8 mouse cellular contexts compared by ENCODE assay signal in genomic region chr10:4387701-4388383, GRCm38 (mm10). TPM values are rescaled to one million over a fixed set of nuclear protein-coding genes. Genes with fewer than 3 reads are reported as not detected.
A peak's percentile ranks its signal among the peaks of the same experiment; 100 is the strongest.
DNase-seq lines count a peak whose midpoint lies in the region; ATAC-seq and TF ChIP-seq lines count a peak whose summit lies in the region.

Zbtb2 (minus strand) TSS chr10:4388108.

- peak; percentile 41 to 65 for DNase-seq in left cerebral cortex, adult 18-20 months (ENCODE audit: low spot score in 2 of 2)
- no peak for DNase-seq in left cerebral cortex, adult 11 months (ENCODE audit: low spot score)
- peak; percentile 70 for DNase-seq in embryo, embryonic 9.5 days (ENCODE audit: extremely low spot score)
- peak; percentile 97 for DNase-seq in heart, adult 11 months
- DNase-seq in kidney, adult 11 months, result peak; percentile 72
- DNase-seq in limb, embryonic 14.5 days (ENCODE audit: low spot score), result peak; percentile 67
- DNase-seq in spleen, adult 18-20 months, result peak; percentile 57 to 62

- no peaks in the 10 kb centered on the region for H3K9me3 ChIP-seq in limb, embryonic 14.5 days (ENCODE audit: control insufficient read depth, low read length)
- no peaks in the 10 kb centered on the region for H3K9me3 ChIP-seq in midbrain, embryonic 15.5 days

- peaks cover 3% of the 10 kb centered on the region for H3K36me3 ChIP-seq in limb, embryonic 14.5 days (ENCODE audit: control insufficient read depth, insufficient read depth, low read length)
- H3K36me3 ChIP-seq in midbrain, embryonic 15.5 days (replicated peaks), result no peaks in the 10 kb centered on the region

- peak within 1 kb of the TSS; percentile 91 for H3K4me2 ChIP-seq in limb, embryonic 14.5 days (replicated peaks; ENCODE audit: low read depth, low read length, severe bottlenecking)
- H3K4me2 ChIP-seq in midbrain, embryonic 15.5 days, result peak within 1 kb of the TSS; percentile 79

- no peaks in the 10 kb centered on the region for H3K27me3 ChIP-seq in limb, embryonic 14.5 days (ENCODE audit: control insufficient read depth, insufficient read depth, low read length)
- H3K27me3 ChIP-seq in midbrain, embryonic 15.5 days (replicated peaks), result no peaks in the 10 kb centered on the region

- H3K27ac ChIP-seq in limb, embryonic 14.5 days (replicated peaks; ENCODE audit: low read depth, low read length), result peak within 1 kb of the TSS; percentile 99
- H3K27ac ChIP-seq in midbrain, embryonic 15.5 days, result peak within 1 kb of the TSS; percentile 100

- peak within 1 kb of the TSS; percentile 98 for H3K9ac ChIP-seq in limb, embryonic 14.5 days (ENCODE audit: low read depth, low read length, severe bottlenecking)
- H3K9ac ChIP-seq in midbrain, embryonic 15.5 days, result peak within 1 kb of the TSS; percentile 94

- H3K4me1 ChIP-seq in limb, embryonic 14.5 days (ENCODE audit: control insufficient read depth, insufficient read depth, low read length), result peaks cover 19% of the 10 kb centered on the region
- H3K4me1 ChIP-seq in midbrain, embryonic 15.5 days, result peaks cover 41% of the 10 kb centered on the region

- no peak for ATAC-seq in limb, embryonic 14.5 days (ENCODE audit: low FRiP score, low read depth)
- ATAC-seq in midbrain, embryonic 15.5 days (replicated peaks), result peak; percentile 13

- H3K4me3 ChIP-seq in limb, embryonic 14.5 days (replicated peaks; ENCODE audit: low read length), result peak within 1 kb of the TSS; percentile 98
- peak within 1 kb of the TSS; percentile 91 for H3K4me3 ChIP-seq in midbrain, embryonic 15.5 days

- WGBS in limb, embryonic 14.5 days, result under 1% methylated on average over 33 of the region's 87 CpGs
- under 1% methylated on average over 50 of the region's 87 CpGs for WGBS in midbrain, embryonic 15.5 days

- no peak for TF ChIP-seq POLR2A in limb, embryonic 14.5 days (IDR thresholded peaks at IDR 0.05; ENCODE audit: borderline replicate concordance, extremely low read depth, insufficient read depth, insufficient read length)

RNA-seq across cellular contexts. Expression of gene Zbtb2, which starts in this region (rescaled TPM):
- total RNA-seq in left cerebral cortex, adult 18-20 months (2021), result 10 to 100 TPM; 11.5 to 12.6 TPM
- 12.5 and 14.0 TPM in 2 replicates for polyA plus RNA-seq in limb, embryonic 14.5 days (2012; rRNA removed)
- polyA plus RNA-seq in limb, embryonic 14.5 days (2014; fragmentation: Nextera tagmentation; extraction: Ambion mirVana), result 13.7 and 15.4 TPM in 2 replicates
- polyA plus RNA-seq in midbrain, embryonic 15.5 days (2015; fragmentation: Nextera tagmentation; extraction: Ambion mirVana), result 16.5 and 16.6 TPM in 2 replicates
